Mouse (Mus musculus) MEL (cell line): ENCODE measurements around the gene Pdzd7. TPM values are rescaled to one million over a fixed set of nuclear protein-coding genes. Genes with fewer than 3 reads are reported as not detected.

Experiments
- DNase-seq: peaks from one replicate; pipeline ENCODE4 v3.0.0; 2011; ENCODE audit warnings: low read depth, low spot score
- H3K27ac ChIP-seq: 2 replicates; pipeline ENCODE4 v1.5.1; 2012; ENCODE audit warnings: low read depth, mild to moderate bottlenecking, control low read depth, low read length, moderate library complexity; ENCODE audit not compliant: control insufficient read depth
- H3K27me3 ChIP-seq, 2 experiments: fragments of 150-350 bp in 1 of 2; sonication (generic) in 1 of 2; 2 replicates each; pipeline ENCODE4 v1.6.1; 2012; ENCODE audit warnings: low read length in 2 of 2, mild to moderate bottlenecking in 2 of 2, improper control_type of control experiment in 1 of 2, moderate library complexity in 1 of 2; ENCODE audit not compliant: insufficient read depth in 2 of 2, control insufficient read depth in 1 of 2
- H3K36me3 ChIP-seq, 2 experiments: 2 replicates each; pipeline ENCODE4 v1.6.1; 2012 to 2014; ENCODE audit warnings: low read length in 2 of 2, improper control_type of control experiment in 1 of 2, inconsistent platforms in 1 of 2, mild to moderate bottlenecking in 1 of 2; ENCODE audit not compliant: insufficient read depth in 2 of 2, control insufficient read depth in 1 of 2
- H3K4me1 ChIP-seq, 2 experiments: fragments of 150-350 bp in 1 of 2; sonication (generic) in 1 of 2; 2 replicates each; pipeline ENCODE4 v1.6.1; 2012; ENCODE audit warnings: low read length in 2 of 2, improper control_type of control experiment in 1 of 2, mild to moderate bottlenecking in 1 of 2; ENCODE audit not compliant: insufficient read depth in 2 of 2, control insufficient read depth in 1 of 2
- H3K4me3 ChIP-seq, 2 experiments: fragments of 150-350 bp in 1 of 2; sonication (generic) in 1 of 2; 2 replicates each; pipeline ENCODE4 v1.5.1; 2012; ENCODE audit warnings: low read depth in 2 of 2, low read length in 2 of 2, mild to moderate bottlenecking in 2 of 2, moderate library complexity in 2 of 2, control low read depth in 1 of 2, improper control_type of control experiment in 1 of 2; ENCODE audit not compliant: control insufficient read depth in 1 of 2, insufficient read depth in 1 of 2
- H3K79me2 ChIP-seq: 2 replicates; pipeline ENCODE4 v1.6.1; 2012; ENCODE audit warnings: mild to moderate bottlenecking, low read length, moderate library complexity; ENCODE audit not compliant: control insufficient read depth, poor library complexity, insufficient read depth
- H3K9ac ChIP-seq: 2 replicates; pipeline ENCODE4 v1.6.1; 2012; ENCODE audit warnings: low read depth, mild to moderate bottlenecking, control low read depth, low read length, moderate library complexity; ENCODE audit not compliant: control insufficient read depth, poor library complexity, severe bottlenecking
- H3K9me3 ChIP-seq: fragments of 150-350 bp; sonication (generic); replicated peaks from 2 replicates; pipeline ENCODE4 v1.6.1; 2012; ENCODE audit warnings: mild to moderate bottlenecking, low read length, improper control_type of control experiment, moderate library complexity; ENCODE audit not compliant: insufficient read depth
- BHLHE40 ChIP-seq: IDR thresholded peaks from 2 replicates; pipeline ENCODE4 v1.6.1; 2012; ENCODE audit warnings: low read depth, mild to moderate bottlenecking, inconsistent platforms, low read length, improper control_type of control experiment, borderline replicate concordance
- CHD1 ChIP-seq: IDR thresholded peaks from 2 replicates; pipeline ENCODE4 v1.6.1; 2012; ENCODE audit warnings: low read depth, mild to moderate bottlenecking, inconsistent platforms, low read length, improper control_type of control experiment
- CHD2 ChIP-seq: IDR thresholded peaks from 2 replicates; pipeline ENCODE4 v1.6.1; 2011; ENCODE audit warnings: low read length, improper control_type of control experiment
- CTCF ChIP-seq, 3 experiments: IDR thresholded peaks in 2 of 3; conservative IDR thresholded peaks in 1 of 3; 2 replicates each; pipeline ENCODE4 v1.5.1; 2011 to 2012; ENCODE audit warnings: low read length in 3 of 3, low read depth in 2 of 3, mild to moderate bottlenecking in 2 of 3, improper control_type of control experiment in 1 of 3, inconsistent platforms in 1 of 3, mixed read lengths in 1 of 3, moderate library complexity in 1 of 3; ENCODE audit not compliant: control insufficient read depth in 1 of 3, insufficient read depth in 1 of 3, poor library complexity in 1 of 3, severe bottlenecking in 1 of 3
- E2F4 ChIP-seq: IDR thresholded peaks from 2 replicates; pipeline ENCODE4 v1.6.1; 2011; ENCODE audit warnings: low read depth, low read length, improper control_type of control experiment, borderline replicate concordance
- ELF1 ChIP-seq: IDR thresholded peaks from 2 replicates; pipeline ENCODE4 v1.6.1; 2014; ENCODE audit warnings: low read depth, mild to moderate bottlenecking, inconsistent platforms, low read length, improper control_type of control experiment, moderate library complexity
- EP300 ChIP-seq, 2 experiments: IDR thresholded peaks; 2 replicates each; pipeline ENCODE4 v1.6.1; 2011; ENCODE audit warnings: improper control_type of control experiment in 2 of 2, low read length in 2 of 2, low read depth in 1 of 2, mild to moderate bottlenecking in 1 of 2
- ETS1 ChIP-seq: IDR thresholded peaks from 2 replicates; pipeline ENCODE4 v1.6.1; 2012; ENCODE audit warnings: low read depth, mild to moderate bottlenecking, inconsistent platforms, low read length, improper control_type of control experiment, moderate library complexity
- GABPA ChIP-seq: IDR thresholded peaks from 2 replicates; pipeline ENCODE4 v1.6.1; 2012; ENCODE audit warnings: low read depth, mild to moderate bottlenecking, inconsistent platforms, low read length, improper control_type of control experiment, moderate library complexity
- GATA1 ChIP-seq: IDR thresholded peaks from 2 replicates; pipeline ENCODE4 v1.6.1; 2011; ENCODE audit warnings: low read depth, low read length, improper control_type of control experiment
- HCFC1 ChIP-seq: IDR thresholded peaks from 2 replicates; pipeline ENCODE4 v1.6.1; 2012; ENCODE audit warnings: low read depth, mild to moderate bottlenecking, inconsistent platforms, low read length, improper control_type of control experiment, moderate library complexity
- JUND ChIP-seq: IDR thresholded peaks from 2 replicates; pipeline ENCODE4 v1.6.1; 2011; ENCODE audit warnings: low read depth, mild to moderate bottlenecking, improper control_type of control experiment, low read length
- KAT2A ChIP-seq: conservative IDR thresholded peaks from 2 replicates; pipeline ENCODE4 v1.6.1; 2012; ENCODE audit warnings: low read depth, low read length, improper control_type of control experiment, inconsistent platforms
- MAFK ChIP-seq: IDR thresholded peaks from 2 replicates; pipeline ENCODE4 v1.6.1; 2011; ENCODE audit warnings: low read depth, mild to moderate bottlenecking, low read length, improper control_type of control experiment, borderline replicate concordance
- MAX ChIP-seq: IDR thresholded peaks from 2 replicates; pipeline ENCODE4 v1.6.1; 2011; ENCODE audit warnings: low read length, improper control_type of control experiment
- MEF2A ChIP-seq: IDR thresholded peaks from 2 replicates; pipeline ENCODE4 v1.6.1; 2014; ENCODE audit warnings: low read depth, mild to moderate bottlenecking, inconsistent platforms, low read length, improper control_type of control experiment; ENCODE audit not compliant: poor library complexity, insufficient replicate concordance, severe bottlenecking; ENCODE audit errors: extremely low read depth
- MXI1 ChIP-seq: IDR thresholded peaks from 2 replicates; pipeline ENCODE4 v1.6.1; 2011; ENCODE audit warnings: mild to moderate bottlenecking, low read depth, low read length, improper control_type of control experiment
- MYC ChIP-seq: IDR thresholded peaks from 2 replicates; pipeline ENCODE4 v1.6.1; 2011; ENCODE audit warnings: low read depth, mild to moderate bottlenecking, low read length, improper control_type of control experiment, moderate library complexity
- NELFE ChIP-seq: IDR thresholded peaks from 2 replicates; pipeline ENCODE4 v1.6.1; 2011; ENCODE audit warnings: low read depth, low read length, improper control_type of control experiment
- NRF1 ChIP-seq: IDR thresholded peaks from 2 replicates; pipeline ENCODE4 v1.6.1; 2014; ENCODE audit warnings: low read depth, mild to moderate bottlenecking, inconsistent platforms, low read length, improper control_type of control experiment, moderate library complexity; ENCODE audit not compliant: poor library complexity, insufficient read depth, severe bottlenecking
- POLR2AphosphoS5 ChIP-seq: IDR thresholded peaks from 2 replicates; pipeline ENCODE4 v1.6.1; 2012; ENCODE audit warnings: low read depth, borderline replicate concordance, mild to moderate bottlenecking, inconsistent platforms, low read length, moderate library complexity, mixed read lengths
- RAD21 ChIP-seq: IDR thresholded peaks from 2 replicates; pipeline ENCODE4 v1.6.1; 2011; ENCODE audit warnings: mild to moderate bottlenecking, low read depth, low read length, improper control_type of control experiment
- RCOR1 ChIP-seq: IDR thresholded peaks from 2 replicates; pipeline ENCODE4 v1.6.1; 2012; ENCODE audit warnings: low read depth, mild to moderate bottlenecking, inconsistent platforms, low read length, improper control_type of control experiment
- SIN3A ChIP-seq: IDR thresholded peaks from 2 replicates; pipeline ENCODE4 v1.6.1; 2012; ENCODE audit warnings: low read length, improper control_type of control experiment, inconsistent platforms
- SMC3 ChIP-seq: IDR thresholded peaks from 2 replicates; pipeline ENCODE4 v1.6.1; 2011; ENCODE audit warnings: low read depth, low read length, improper control_type of control experiment
- TAL1 ChIP-seq: IDR thresholded peaks from 2 replicates; pipeline ENCODE4 v1.6.1; 2012; ENCODE audit warnings: mild to moderate bottlenecking, inconsistent platforms, low read length, moderate library complexity, mixed read lengths
- TBP ChIP-seq: IDR thresholded peaks from 2 replicates; pipeline ENCODE4 v1.8.0; 2011; ENCODE audit warnings: low read depth, low read length, improper control_type of control experiment
- TCF12 ChIP-seq: IDR thresholded peaks from 2 replicates; pipeline ENCODE4 v1.6.1; 2014; ENCODE audit warnings: low read depth, mild to moderate bottlenecking, inconsistent platforms, low read length, improper control_type of control experiment, moderate library complexity
- UBTF ChIP-seq: IDR thresholded peaks from 2 replicates; pipeline ENCODE4 v1.6.1; 2012; ENCODE audit warnings: low read depth, mild to moderate bottlenecking, inconsistent platforms, low read length, improper control_type of control experiment, moderate library complexity, borderline replicate concordance; ENCODE audit not compliant: insufficient read depth
- USF1 ChIP-seq: IDR thresholded peaks from 2 replicates; pipeline ENCODE4 v1.6.1; 2014; ENCODE audit warnings: low read depth, mild to moderate bottlenecking, inconsistent platforms, low read length, improper control_type of control experiment, moderate library complexity
- USF2 ChIP-seq, 2 experiments: IDR thresholded peaks; 2 replicates each; pipeline ENCODE4 v1.6.1; 2011 to 2012; ENCODE audit warnings: improper control_type of control experiment in 2 of 2, low read length in 2 of 2, borderline replicate concordance in 1 of 2, inconsistent platforms in 1 of 2, low read depth in 1 of 2, mild to moderate bottlenecking in 1 of 2; ENCODE audit not compliant: insufficient read depth in 1 of 2
- ZKSCAN1 ChIP-seq: IDR thresholded peaks from 2 replicates; pipeline ENCODE4 v1.6.1; 2012; ENCODE audit warnings: low read depth, mild to moderate bottlenecking, inconsistent platforms, low read length, improper control_type of control experiment, moderate library complexity
- ZMIZ1 ChIP-seq: IDR thresholded peaks from 2 replicates; pipeline ENCODE4 v1.6.1; 2012; ENCODE audit warnings: low read depth, mild to moderate bottlenecking, inconsistent platforms, low read length, improper control_type of control experiment, moderate library complexity
- ZNF384 ChIP-seq: IDR thresholded peaks from 2 replicates; pipeline ENCODE4 v1.6.1; 2012; ENCODE audit warnings: low read depth, mild to moderate bottlenecking, inconsistent platforms, low read length, improper control_type of control experiment
- polyA plus RNA-seq, 2 experiments: library from polyadenylated mRNA; stranded (reverse) in 1 of 2; unstranded in 1 of 2; fragments of >175 nt in 1 of 2; fragments of >200 nt in 1 of 2; gene quantifications; 2 replicates each; pipeline versions ENCODE4 v1.2.1 to v1.2.4; 2012; ENCODE audit warnings: low replicate concordance in 2 of 2, low read depth in 1 of 2; ENCODE audit not compliant: insufficient read length in 2 of 2, insufficient read depth in 1 of 2, missing spikeins in 1 of 2
- total RNA-seq: library from RNA; depleted of rRNA; stranded (reverse); fragments of 300-350 nt; gene quantifications from 2 replicates; pipeline ENCODE4 v1.2.3, GENCODE M21; 2012

Pdzd7 gene
- total and polyA plus RNA-seq, 3 experiments: 0.08 to 0.56 TPM; not detected in 1

GRCm38 (mm10) chr19:45063565-45064292, 18.2 kb upstream of the Pdzd7 start:
- H3K4me1 ChIP-seq: peaks cover 10 to 23% of the 10 kb centered on the region in 2 experiments
- peaks cover 2% of the 10 kb centered on the region; the same call in 1 of the 2 replicates for H3K79me2 ChIP-seq
- no peaks in the 10 kb centered on the region for H3K9me3 ChIP-seq
- H3K36me3 ChIP-seq: peaks cover 0 to 25% of the 10 kb centered on the region in 2 experiments; a peak in 2 of 4 replicates
- H3K9ac ChIP-seq: 0 out of 2 replicates have a peak overlapping the region, but pooled peaks have one; percentile 15
- H3K27ac ChIP-seq: peak overlapping the region; percentile 46
- DNase-seq: peak; percentile 85
- no peaks in the 10 kb centered on the region for H3K27me3 ChIP-seq
- H3K4me3 ChIP-seq: peak overlapping the region; percentile 5 to 48; a peak in 2 of 4 replicates
- no peak for TF ChIP-seq GABPA
- TF ChIP-seq UBTF: 0 out of 2 replicates have a peak, but pooled peaks have one; percentile 2
- peak; percentile 68 to 78 for TF ChIP-seq EP300 (IDR thresholded peaks at IDR 0.05; ENCODE audit: low read depth in 1 of 2, low read length in 2 of 2)
- no peak for TF ChIP-seq CHD1
- no peak for TF ChIP-seq TBP
- no peak; the same call in 1 of the 2 replicates for TF ChIP-seq KAT2A
- peak; percentile 86 for TF ChIP-seq ZNF384
- TF ChIP-seq HCFC1: peak; percentile 42; the same call in 1 of the 2 replicates
- TF ChIP-seq CTCF (IDR thresholded peaks at IDR 0.05 in 2 of 3, conservative IDR thresholded peaks at IDR 0.05 in 1 of 3; ENCODE audit: control insufficient read depth in 1 of 3, insufficient read depth in 1 of 3, low read depth in 2 of 3, low read length in 3 of 3, poor library complexity in 1 of 3, severe bottlenecking in 1 of 3): peak; percentile 71 to 81 (median 78)
- TF ChIP-seq MXI1: no peak
- TF ChIP-seq NRF1: 0 out of 2 replicates have a peak, but pooled peaks have one; percentile 19
- 0 out of 2 replicates have a peak, but pooled peaks have one; percentile 54 for TF ChIP-seq TCF12
- 0 out of 2 replicates have a peak, but pooled peaks have one; percentile 34 for TF ChIP-seq MYC
- peak; percentile 28; the same call in 1 of the 2 replicates for TF ChIP-seq MAX
- no peak for TF ChIP-seq E2F4
- TF ChIP-seq RAD21: peak; percentile 12
- peak; percentile 47 for TF ChIP-seq SMC3
- TF ChIP-seq MEF2A: no peak
- TF ChIP-seq JUND: no peak
- TF ChIP-seq USF1: no peak
- peak; percentile 23; the same call in 1 of the 2 replicates for TF ChIP-seq TAL1
- peak; percentile 29; the same call in 1 of the 2 replicates for TF ChIP-seq NELFE
- no peak for TF ChIP-seq CHD2
- 0 out of 2 replicates have a peak, but pooled peaks have one; percentile 43 for TF ChIP-seq ETS1
- no peak for TF ChIP-seq BHLHE40
- TF ChIP-seq SIN3A: peak; percentile 63; the same call in 1 of the 2 replicates
- no peak for TF ChIP-seq ELF1
- no peak for TF ChIP-seq ZKSCAN1
- no peak for TF ChIP-seq USF2 (IDR thresholded peaks at IDR 0.05; ENCODE audit: borderline replicate concordance in 1 of 2, insufficient read depth in 1 of 2, low read depth in 1 of 2, low read length in 2 of 2)
- TF ChIP-seq RCOR1: peak; percentile 45; the same call in 1 of the 2 replicates
- TF ChIP-seq POLR2AphosphoS5: no peak
- TF ChIP-seq MAFK: no peak
- no peak; the same call in 1 of the 2 replicates for TF ChIP-seq ZMIZ1
- TF ChIP-seq GATA1: peak; percentile 91
